Mouse (Mus musculus) CD4-positive, CD25-positive, alpha-beta regulatory T cell, adult 2 months (primary cell): ENCODE measurements at regions not wholly inside any gene's neighbourhood (a gene's known extent, or its start where the extent isn't known, plus 50 kb on each side); places are given as distances from the start of the nearest gene placed in this dataset.

Source experiments
- DNase-seq: peaks from one replicate; pipeline ENCODE4 v3.0.0-alpha.2; 2012; ENCODE audit warnings: low read depth, low spot score

DNA sequence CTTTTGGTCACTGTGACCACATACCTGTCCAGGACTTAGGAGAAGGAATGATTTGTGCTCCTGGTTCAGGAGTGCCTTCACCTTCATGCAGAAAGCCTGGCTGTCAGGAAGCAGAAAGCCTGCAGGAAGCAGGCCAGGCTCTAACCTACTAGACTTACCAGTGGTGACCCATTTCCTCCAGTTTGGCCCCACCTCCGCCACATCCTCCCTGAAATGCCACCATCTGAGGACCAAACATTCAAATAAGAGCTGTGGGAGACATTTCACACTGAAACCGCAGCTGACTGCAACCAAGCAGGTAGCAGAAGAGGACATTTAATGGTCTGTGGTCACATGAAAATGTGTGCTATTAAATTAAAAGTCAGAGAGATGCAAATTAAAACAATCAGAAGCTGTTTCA, 50.3 kb upstream of the Armc2 start:
- peak; percentile 58 for DNase-seq
